Mouse (Mus musculus) forebrain, embryonic 15.5 days (tissue): ENCODE measurements around the gene Rps17. TPM values are rescaled to one million over a fixed set of nuclear protein-coding genes. Genes with fewer than 3 reads are reported as not detected.

Experiments used
- ATAC-seq: fragments of 200-750 bp; cut with Nextera tagmentation; replicated peaks from 2 replicates; pipeline ENCODE4 v1.8.0; 2017; ENCODE audit warnings: mild to moderate bottlenecking, moderate TSS enrichment, moderate library complexity
- H3K27ac ChIP-seq: fragments of 300-500 bp; sonication (generic); replicated peaks from 2 replicates; pipeline ENCODE4 v1.5.1; 2015; ENCODE audit warnings: mild to moderate bottlenecking, inconsistent platforms
- H3K27me3 ChIP-seq: fragments of 300-500 bp; sonication (generic); 2 replicates; pipeline ENCODE4 v1.6.1; 2015; ENCODE audit warnings: inconsistent platforms
- H3K36me3 ChIP-seq: fragments of 300-500 bp; sonication (generic); 2 replicates; pipeline ENCODE4 v1.6.1; 2015; ENCODE audit warnings: mild to moderate bottlenecking, inconsistent platforms
- H3K4me1 ChIP-seq: fragments of 300-500 bp; sonication (generic); 2 replicates; pipeline ENCODE4 v1.6.1; 2015; ENCODE audit warnings: inconsistent platforms
- H3K4me2 ChIP-seq: fragments of 300-500 bp; sonication (generic); replicated peaks from 2 replicates; pipeline ENCODE4 v1.6.1; 2015; ENCODE audit warnings: mild to moderate bottlenecking, inconsistent platforms
- H3K4me3 ChIP-seq: fragments of 300-500 bp; sonication (generic); 2 replicates; pipeline ENCODE4 v1.5.1; 2015; ENCODE audit warnings: mild to moderate bottlenecking, inconsistent platforms
- H3K9ac ChIP-seq: fragments of 300-500 bp; sonication (generic); replicated peaks from 2 replicates; pipeline ENCODE4 v1.6.1; 2015; ENCODE audit warnings: mild to moderate bottlenecking, inconsistent platforms
- H3K9me3 ChIP-seq: fragments of 300-500 bp; sonication (generic); 2 replicates; pipeline ENCODE4 v1.6.1; 2016; ENCODE audit warnings: inconsistent platforms
- WGBS: fragments of 180-500 bp; shearing (Covaris S2); methylation state at CpG from one replicate; pipeline ENCODE4 v1.1.7; 2015; ENCODE audit warnings: mixed read lengths; 5-methylcytosine and 5-hydroxymethylcytosine counted together
- polyA plus RNA-seq: library from polyadenylated mRNA; unstranded; fragments of >200 nt; fragmentation: Nextera tagmentation; extraction: Ambion mirVana; gene quantifications from 2 replicates; pipeline ENCODE4 v1.2.1, GENCODE M21; 2015

Gene Rps17
- polyA plus RNA-seq, 1 experiment from 2014 or later = 804 TPM

DNA sequence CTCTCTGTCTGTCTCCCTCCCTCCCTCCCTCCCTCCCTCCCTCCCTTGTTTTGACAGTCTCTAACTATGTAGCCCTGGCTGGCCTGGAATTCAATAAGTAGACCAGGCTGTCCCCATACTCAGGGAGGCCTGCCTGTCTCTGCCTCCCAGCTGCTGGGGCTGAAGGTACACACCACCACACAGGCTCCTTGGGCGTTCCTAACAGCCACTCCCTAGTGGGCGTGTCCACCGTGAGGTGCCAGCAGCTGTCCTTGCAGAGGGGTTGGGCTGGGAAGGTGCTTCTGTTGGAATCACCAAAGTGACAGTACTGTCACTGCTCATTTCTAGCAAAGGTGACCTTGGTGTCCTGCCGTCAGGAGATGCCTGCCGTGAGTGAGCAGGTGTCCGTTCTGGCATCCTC lies 18.2 kb downstream of the Rps17 start:
- Histone ChIP-seq H3K27me3 (no peaks in the 10 kb centered on the region), H3K4me3 (no peak overlapping the region), H3K4me1 (no peaks in the 10 kb centered on the region), H3K36me3 (no peaks in the 10 kb centered on the region), H3K4me2 (no peak overlapping the region), H3K27ac (no peak overlapping the region), H3K9me3 (no peaks in the 10 kb centered on the region), H3K9ac (no peak overlapping the region)
- WGBS = 91% methylated on average over 6 of the region's 6 CpGs
- ATAC-seq = no peak

DNA sequence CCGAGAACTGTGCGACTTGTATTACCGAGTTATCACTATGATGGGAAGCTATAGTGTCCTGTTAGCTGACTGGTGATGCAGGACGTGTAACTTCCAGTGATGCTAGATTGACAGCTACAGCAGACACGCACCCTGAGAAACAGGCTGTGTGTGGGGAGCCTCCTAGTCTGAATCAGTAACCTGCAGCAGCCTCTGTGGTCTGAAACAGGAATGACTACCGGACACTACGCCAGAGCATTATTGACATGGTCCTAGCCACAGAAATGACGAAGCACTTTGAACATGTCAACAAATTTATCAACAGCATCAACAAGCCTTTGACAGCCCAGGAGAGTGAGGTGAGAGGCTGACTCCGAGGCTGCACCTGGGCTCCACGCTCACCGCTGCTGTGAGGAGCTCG lies 19.0 kb downstream of the Rps17 start:
- no peak overlapping the region for H3K4me3 ChIP-seq
- H3K9ac ChIP-seq = no peak overlapping the region
- 94% methylated on average over 12 of the region's 12 CpGs for WGBS
- no peaks in the 10 kb centered on the region for H3K27me3 ChIP-seq
- H3K36me3 ChIP-seq = no peaks in the 10 kb centered on the region
- ATAC-seq = no peak
- H3K9me3 ChIP-seq = no peaks in the 10 kb centered on the region
- H3K4me1 ChIP-seq = no peaks in the 10 kb centered on the region
- no peak overlapping the region for H3K4me2 ChIP-seq
- no peak overlapping the region for H3K27ac ChIP-seq

- Histone ChIP-seq H3K9me3 (no peaks in the 10 kb centered on the region), H3K9ac (no peak overlapping the region), H3K27me3 (no peaks in the 10 kb centered on the region), H3K27ac (no peak overlapping the region), H3K4me2 (no peak overlapping the region), H3K4me3 (no peak overlapping the region), H3K36me3 (no peaks in the 10 kb centered on the region), H3K4me1 (no peaks in the 10 kb centered on the region)
- ATAC-seq = no peak
- WGBS = 78% methylated on average over 5 of the region's 5 CpGs
Measured at GRCm38 (mm10) chr7:81321776-81322175, 23.3 kb downstream of the Rps17 start.

DNA sequence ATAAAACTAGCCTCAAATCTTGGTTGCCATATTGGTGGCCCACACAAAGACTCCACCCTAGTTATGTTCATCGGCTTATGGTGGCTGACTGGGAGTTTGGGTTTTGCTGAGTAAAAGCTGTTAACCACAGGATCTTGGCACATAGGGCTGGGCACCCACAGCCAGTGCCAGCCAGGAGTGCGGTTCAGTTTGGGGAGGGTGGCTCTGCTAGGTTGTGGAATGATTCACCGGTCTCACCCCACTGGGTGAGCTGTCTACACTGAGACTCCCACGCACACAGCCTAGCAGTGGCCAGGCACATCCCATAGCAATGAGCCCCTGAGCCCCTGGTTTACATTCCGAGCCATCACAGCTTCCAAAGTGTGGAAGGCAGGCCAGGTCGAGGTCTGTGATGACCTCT lies 25.3 kb downstream of the Rps17 start:
- H3K4me1 ChIP-seq = no peaks in the 10 kb centered on the region
- no peaks in the 10 kb centered on the region for H3K27me3 ChIP-seq
- H3K36me3 ChIP-seq = no peaks in the 10 kb centered on the region
- 89% methylated on average over 6 of the region's 6 CpGs for WGBS
- no peak overlapping the region for H3K4me2 ChIP-seq
- no peaks in the 10 kb centered on the region for H3K9me3 ChIP-seq
- ATAC-seq = no peak
- H3K27ac ChIP-seq = no peak overlapping the region
- H3K9ac ChIP-seq = no peak overlapping the region
- H3K4me3 ChIP-seq = no peak overlapping the region

DNA sequence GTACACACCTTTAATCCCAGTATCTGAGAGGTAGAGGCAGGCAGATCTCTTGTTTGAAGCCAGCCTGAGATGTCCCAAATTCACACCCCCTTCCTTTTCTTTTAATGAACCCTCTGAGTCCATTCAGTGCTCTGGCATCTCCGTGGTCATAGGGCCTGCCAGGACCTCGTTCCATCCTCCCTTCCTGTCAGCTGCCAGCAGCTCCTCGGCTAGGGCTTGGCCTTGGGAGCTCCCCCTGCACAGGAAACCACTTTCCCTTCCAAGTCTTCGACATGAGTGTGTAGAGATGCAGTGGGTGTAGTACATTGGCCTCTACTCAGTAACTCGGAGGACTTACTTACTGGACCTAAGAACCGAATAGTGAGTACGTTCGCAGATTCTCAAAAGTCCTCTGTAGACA lies 29.5 kb downstream of the Rps17 start:
- Histone ChIP-seq H3K9me3 (no peaks in the 10 kb centered on the region), H3K4me3 (no peak overlapping the region), H3K36me3 (no peaks in the 10 kb centered on the region), H3K27me3 (no peaks in the 10 kb centered on the region), H3K4me2 (no peak overlapping the region), H3K9ac (no peak overlapping the region), H3K4me1 (no peaks in the 10 kb centered on the region), H3K27ac (no peak overlapping the region)
- WGBS = 76% methylated on average over 8 of the region's 8 CpGs
- no peak for ATAC-seq

DNA sequence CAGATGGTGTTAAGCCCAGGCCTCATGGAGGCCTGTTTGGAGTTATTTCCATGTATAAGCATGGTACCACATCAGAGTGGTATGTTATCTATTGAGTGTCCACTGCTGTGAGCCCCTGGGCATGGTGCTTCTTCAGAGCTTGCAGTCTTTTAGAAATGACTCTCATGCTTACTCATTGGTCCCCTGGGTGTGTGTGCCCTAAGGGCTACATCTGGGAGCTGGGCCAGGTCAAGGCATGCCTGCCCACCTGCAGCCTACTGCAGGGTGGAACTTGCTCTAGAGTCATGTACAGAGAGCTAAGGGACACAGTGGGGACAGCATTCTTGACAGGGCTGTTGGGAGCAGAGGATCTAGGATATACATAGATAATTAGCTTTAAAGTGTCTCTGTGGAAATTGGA lies 33.5 kb downstream of the Rps17 start:
- H3K4me3 ChIP-seq = no peak overlapping the region
- no peak for ATAC-seq
- H3K4me1 ChIP-seq = no peaks in the 10 kb centered on the region
- H3K27ac ChIP-seq = no peak overlapping the region
- no peaks in the 10 kb centered on the region for H3K9me3 ChIP-seq
- H3K36me3 ChIP-seq = no peaks in the 10 kb centered on the region
- H3K4me2 ChIP-seq = no peak overlapping the region
- no peaks in the 10 kb centered on the region for H3K27me3 ChIP-seq
- no peak overlapping the region for H3K9ac ChIP-seq

DNA sequence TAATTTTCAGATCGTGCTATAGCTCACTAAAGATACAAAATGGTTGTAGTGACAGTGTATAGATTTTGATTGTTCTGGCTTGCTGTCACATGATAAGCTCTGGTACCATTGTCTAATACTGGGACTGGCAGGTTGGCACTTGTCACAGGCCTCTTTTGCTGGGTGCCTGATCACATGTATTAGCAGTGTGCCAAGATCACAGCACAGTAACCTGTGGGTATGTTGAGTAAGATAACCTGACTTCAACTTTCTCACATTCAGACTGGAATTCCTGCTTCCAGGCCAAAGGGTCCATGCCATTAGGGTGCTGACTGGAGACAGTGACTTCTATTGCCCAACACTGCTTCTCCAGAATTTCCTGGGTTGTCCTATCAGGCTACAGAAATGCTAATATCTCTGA lies 33.9 kb downstream of the Rps17 start:
- ATAC-seq = no peak
- WGBS = 95% methylated on average over 1 of the region's 1 CpGs
- H3K36me3 ChIP-seq = no peaks in the 10 kb centered on the region
- H3K9me3 ChIP-seq = no peaks in the 10 kb centered on the region
- H3K9ac ChIP-seq = no peak overlapping the region
- H3K27me3 ChIP-seq = no peaks in the 10 kb centered on the region
- no peak overlapping the region for H3K4me2 ChIP-seq
- H3K4me1 ChIP-seq = no peaks in the 10 kb centered on the region
- H3K27ac ChIP-seq = no peak overlapping the region
- no peak overlapping the region for H3K4me3 ChIP-seq

DNA sequence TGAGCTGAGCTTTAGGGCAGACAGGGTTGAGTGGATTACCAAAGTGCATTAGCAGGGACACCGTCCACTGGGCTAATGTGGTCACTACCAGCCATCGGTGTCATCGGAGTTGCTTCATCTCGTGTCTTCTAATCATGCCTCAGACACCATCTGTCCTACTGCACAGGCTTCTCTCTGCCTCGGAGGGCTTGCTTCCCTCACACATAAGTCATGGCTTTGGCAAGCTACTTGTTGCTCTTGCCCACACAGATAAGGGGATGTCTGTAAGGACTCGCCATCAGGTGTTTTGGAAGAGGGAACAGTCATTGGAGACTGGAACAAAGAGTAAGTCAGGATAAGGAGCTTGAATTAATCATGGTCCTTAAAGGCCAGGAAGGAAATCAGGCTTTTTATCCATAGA lies 35.8 kb downstream of the Rps17 start:
- Histone ChIP-seq H3K27ac (no peak overlapping the region), H3K9ac (no peak overlapping the region), H3K27me3 (no peaks in the 10 kb centered on the region), H3K36me3 (no peaks in the 10 kb centered on the region), H3K4me2 (no peak overlapping the region), H3K4me3 (no peak overlapping the region), H3K9me3 (no peaks in the 10 kb centered on the region), H3K4me1 (no peaks in the 10 kb centered on the region)
- WGBS = 92% methylated on average over 6 of the region's 6 CpGs
- ATAC-seq = no peak

DNA sequence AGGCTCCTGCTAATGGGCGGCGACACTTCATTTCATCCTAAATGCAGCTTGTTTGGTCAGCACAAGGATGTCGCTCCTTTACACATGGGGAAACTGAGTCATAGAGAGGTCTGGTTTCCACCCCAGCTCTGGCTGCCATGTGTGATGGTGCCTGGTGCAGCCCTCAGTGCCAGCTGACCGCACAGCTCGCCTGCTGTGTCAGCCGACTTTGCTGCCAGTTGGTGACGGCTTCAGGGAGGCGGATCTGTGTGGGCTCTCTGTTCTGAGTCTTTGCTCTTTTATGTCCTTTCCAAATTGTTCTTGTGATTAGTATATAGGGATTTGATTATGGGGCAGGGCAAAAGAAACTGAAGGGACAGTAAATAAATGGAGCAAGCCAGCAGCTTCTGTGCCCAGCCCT lies 37.3 kb downstream of the Rps17 start:
- Histone ChIP-seq H3K36me3 (no peaks in the 10 kb centered on the region), H3K9ac (no peak overlapping the region), H3K4me2 (no peak overlapping the region), H3K27me3 (no peaks in the 10 kb centered on the region), H3K9me3 (no peaks in the 10 kb centered on the region), H3K27ac (no peak overlapping the region), H3K4me1 (no peaks in the 10 kb centered on the region), H3K4me3 (no peak overlapping the region)
- ATAC-seq = no peak
- 77% methylated on average over 8 of the region's 8 CpGs for WGBS

- Histone ChIP-seq H3K27ac (no peak overlapping the region), H3K9me3 (no peaks in the 10 kb centered on the region), H3K36me3 (no peaks in the 10 kb centered on the region), H3K4me3 (no peak overlapping the region), H3K4me2 (no peak overlapping the region), H3K27me3 (no peaks in the 10 kb centered on the region), H3K9ac (no peak overlapping the region), H3K4me1 (no peaks in the 10 kb centered on the region)
- 93% methylated on average over 5 of the region's 5 CpGs for WGBS
- ATAC-seq = no peak
Measured at GRCm38 (mm10) chr7:81304675-81305074, 40.4 kb downstream of the Rps17 start.

DNA sequence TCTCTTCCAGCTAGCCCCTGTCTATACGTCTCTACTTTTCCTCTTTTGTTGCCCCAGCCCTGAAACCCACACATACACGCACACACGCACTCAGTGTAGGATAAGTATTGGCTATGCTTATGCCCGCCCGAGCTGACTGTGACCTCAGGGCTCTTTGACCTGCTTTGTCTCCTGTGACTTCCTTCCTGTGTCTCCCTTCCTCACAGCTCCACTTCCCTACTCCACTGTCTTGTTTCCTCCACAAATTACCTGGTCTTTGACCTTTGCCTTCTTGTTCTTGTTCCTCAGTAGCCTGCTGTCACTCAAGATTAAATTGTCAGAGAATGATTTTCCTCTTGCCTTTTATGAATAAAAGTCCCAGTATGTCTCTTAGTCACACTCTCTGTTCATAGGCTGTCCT lies 41.0 kb downstream of the Rps17 start:
- no peak for ATAC-seq
- Histone ChIP-seq H3K27me3 (no peaks in the 10 kb centered on the region), H3K36me3 (no peaks in the 10 kb centered on the region), H3K4me1 (no peaks in the 10 kb centered on the region), H3K4me3 (no peak overlapping the region), H3K27ac (no peak overlapping the region), H3K4me2 (no peak overlapping the region), H3K9me3 (no peaks in the 10 kb centered on the region), H3K9ac (no peak overlapping the region)
- 83% methylated on average over 5 of the region's 5 CpGs for WGBS

- Histone ChIP-seq H3K27ac (no peak overlapping the region), H3K9me3 (no peaks in the 10 kb centered on the region), H3K4me1 (no peaks in the 10 kb centered on the region), H3K9ac (no peak overlapping the region), H3K36me3 (no peaks in the 10 kb centered on the region), H3K27me3 (no peaks in the 10 kb centered on the region), H3K4me3 (no peak overlapping the region), H3K4me2 (no peak overlapping the region)
- no peak for ATAC-seq
- 100% methylated on average over 2 of the region's 2 CpGs for WGBS
Measured at GRCm38 (mm10) chr7:81303682-81304081, 41.4 kb downstream of the Rps17 start.

DNA sequence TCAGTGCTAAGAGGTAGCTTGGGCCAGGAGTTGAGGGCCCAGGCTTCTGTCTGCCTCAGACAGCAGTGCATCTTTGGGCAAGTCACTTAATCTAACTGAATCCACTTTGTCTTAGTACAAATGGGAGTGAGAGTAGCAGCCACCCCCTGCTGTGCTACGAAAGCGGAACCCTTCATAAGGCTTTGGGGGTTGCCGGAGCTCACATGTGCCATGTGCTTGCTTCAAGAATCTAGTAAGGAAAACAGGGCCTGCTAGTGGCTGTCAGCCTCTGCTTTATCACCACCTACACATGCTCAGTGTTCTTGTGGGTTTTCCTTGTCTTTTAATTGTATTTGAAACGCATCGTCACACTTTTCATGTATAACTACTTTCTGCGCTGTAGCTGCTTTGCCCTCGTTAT lies 43.7 kb downstream of the Rps17 start:
- Histone ChIP-seq H3K4me1 (no peaks in the 10 kb centered on the region), H3K9ac (no peak overlapping the region), H3K4me3 (no peak overlapping the region), H3K27ac (no peak overlapping the region), H3K27me3 (no peaks in the 10 kb centered on the region), H3K4me2 (no peak overlapping the region), H3K9me3 (no peaks in the 10 kb centered on the region), H3K36me3 (no peaks in the 10 kb centered on the region)
- 37% methylated on average over 7 of the region's 7 CpGs for WGBS
- ATAC-seq = no peak

DNA sequence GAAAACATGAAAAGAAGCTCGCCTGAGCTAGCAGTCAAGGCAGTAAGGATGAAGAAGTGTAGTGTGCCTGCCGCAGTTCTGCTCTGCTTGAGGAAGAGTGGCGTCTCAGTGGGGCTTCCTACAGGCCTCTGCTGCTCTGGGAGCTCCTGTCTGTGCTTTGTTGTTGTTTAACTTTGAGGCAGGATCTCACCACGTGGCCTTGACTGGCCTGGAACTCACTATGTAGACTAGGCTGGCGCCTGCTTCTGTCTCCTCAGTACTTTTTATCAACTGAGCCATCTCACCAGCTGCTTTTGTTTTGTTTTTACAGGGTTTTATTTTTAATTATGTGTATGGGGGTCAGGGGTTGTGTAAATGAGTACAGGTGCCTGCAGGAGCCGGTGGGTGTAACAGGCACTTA lies 46.8 kb downstream of the Rps17 start:
- Histone ChIP-seq H3K9me3 (no peaks in the 10 kb centered on the region), H3K36me3 (no peaks in the 10 kb centered on the region), H3K9ac (no peak overlapping the region), H3K27ac (no peak overlapping the region), H3K4me1 (no peaks in the 10 kb centered on the region), H3K4me2 (no peak overlapping the region), H3K4me3 (no peak overlapping the region), H3K27me3 (no peaks in the 10 kb centered on the region)
- no peak for ATAC-seq
- 48% methylated on average over 6 of the region's 6 CpGs for WGBS
